Mouse (Mus musculus) megakaryocyte progenitor cell, adult 5-6 weeks (primary cell): Measurements from ENCODE around the gene Ptgis. TPM values are rescaled to one million over a fixed set of nuclear protein-coding genes. Genes with fewer than 3 reads are reported as not detected.
A peak's percentile ranks its signal among the peaks of the same experiment; 100 is the strongest.
"Not testable (repeated sequence)": the region's sequence is repeated elsewhere in the genome, so short reads cannot be mapped to it uniquely, and the experiment has no call there.

Source experiments
- ATAC-seq: replicated peaks from 2 replicates; pipeline ENCODE4 v1.8.0; 2016; ENCODE audit warnings: mild to moderate bottlenecking, moderate TSS enrichment, inconsistent platforms; ENCODE audit not compliant: poor library complexity
- total RNA-seq, 2 experiments: library from RNA; stranded (forward) in 1 of 2; stranded (reverse) in 1 of 2; fragments of 157-497, 149-512 nt in 1 of 2; fragments of 200-1000 nt in 1 of 2; gene quantifications; 2 replicates each; pipeline versions ENCODE4 v1.2.3 to v1.2.4; 2015 to 2017

The Ptgis gene
- total RNA-seq, 2 experiments from 2014 or later = not detected

DNA sequence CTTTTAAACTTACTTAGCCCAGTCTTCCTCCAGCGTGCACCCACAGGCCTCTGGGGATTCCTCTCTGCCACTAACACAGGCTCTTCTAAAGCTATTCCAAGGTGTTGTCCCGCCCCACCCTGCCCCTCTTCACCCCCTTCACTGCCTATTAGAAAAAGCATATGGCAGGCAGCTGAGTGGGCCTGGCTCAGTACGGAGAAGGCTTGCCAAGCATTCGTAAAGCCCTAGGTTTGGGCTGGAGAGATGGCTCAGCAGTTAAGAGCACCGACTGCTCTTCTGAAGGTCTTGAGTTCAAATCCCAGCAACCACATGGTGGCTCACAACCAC, 7.4 kb downstream of the Ptgis start:
- no peak for ATAC-seq

DNA sequence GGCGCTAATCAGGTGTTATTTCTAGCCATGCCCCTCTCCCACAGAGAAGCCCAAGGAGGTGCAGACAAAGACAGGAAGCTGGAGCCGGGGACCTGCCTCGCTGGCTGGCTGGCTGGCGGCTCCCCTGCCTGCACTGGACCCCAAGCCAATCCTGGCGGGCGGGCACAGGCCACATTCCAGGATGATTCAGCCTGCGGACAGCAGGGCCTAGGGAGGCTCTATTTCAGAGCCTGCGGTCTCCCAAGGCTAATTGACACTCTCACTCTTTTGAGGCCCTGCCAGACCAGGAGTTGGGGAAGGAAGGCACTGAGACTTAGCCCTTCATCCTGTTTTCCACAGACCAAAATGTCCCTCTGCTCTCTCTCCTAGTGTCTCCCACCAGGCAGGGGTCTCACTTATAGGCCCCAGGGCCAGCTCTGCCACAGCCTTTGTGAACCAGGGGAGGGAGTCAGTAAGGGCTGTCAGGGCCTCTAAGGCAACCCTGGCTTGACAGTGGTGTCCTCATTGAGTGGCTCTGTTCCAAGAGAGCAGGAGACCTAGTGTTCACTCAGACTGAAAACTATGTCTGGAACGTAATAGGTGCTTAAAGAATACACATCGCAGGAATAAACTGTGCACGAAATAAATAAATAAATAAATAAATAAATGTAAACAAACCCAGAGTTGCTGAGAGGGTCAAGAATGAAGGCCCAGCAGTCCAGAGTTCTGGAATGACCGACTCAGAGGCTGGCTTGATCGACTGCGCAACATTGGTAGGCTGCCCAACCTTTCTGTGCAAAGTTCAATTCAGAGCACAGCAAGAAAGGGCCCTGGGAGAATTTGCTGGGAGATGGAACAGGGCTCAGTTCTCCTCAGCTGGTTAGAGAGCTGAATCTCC, 8.0 kb downstream of the Ptgis start:
- ATAC-seq = no peak

DNA sequence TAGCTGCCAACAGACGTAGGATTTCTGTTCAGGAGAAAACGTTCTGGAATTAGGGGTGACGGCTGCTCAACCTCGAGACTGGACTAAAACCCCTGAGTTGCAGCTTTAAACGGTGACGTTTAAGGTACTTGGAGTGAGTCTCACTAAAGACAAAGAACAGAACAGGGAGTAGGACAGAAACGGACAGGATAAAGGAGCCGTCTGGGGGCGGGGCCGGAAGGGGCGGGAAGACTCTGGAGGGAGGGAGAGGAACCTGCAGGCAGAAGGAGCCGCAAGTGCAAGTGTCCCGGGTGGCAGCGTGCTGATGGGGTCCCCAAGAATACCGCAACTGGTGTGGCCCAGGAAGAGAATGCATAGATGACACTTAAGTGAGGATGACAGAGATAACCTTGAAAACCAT, 9.8 kb downstream of the Ptgis start:
- peak; percentile 52 for ATAC-seq

DNA sequence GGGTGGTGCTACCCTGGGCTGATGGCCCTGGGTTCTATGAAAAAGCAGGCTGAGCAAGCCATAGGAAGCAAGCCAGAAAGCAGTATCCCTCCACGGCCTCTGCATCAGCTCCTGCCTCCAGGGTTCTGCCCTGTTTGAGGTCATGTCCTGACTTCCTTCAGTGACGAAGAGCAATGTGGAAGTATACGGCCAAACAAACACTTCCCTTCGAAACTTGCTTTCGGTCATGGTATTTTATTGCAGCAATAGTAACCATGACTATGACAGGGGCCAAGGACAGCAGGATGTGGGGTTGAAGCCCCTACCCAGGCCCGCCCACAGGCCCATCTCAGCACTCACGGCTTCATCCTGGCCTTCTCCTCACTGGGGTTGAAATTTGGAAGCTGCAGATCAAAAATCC, 15.5 kb downstream of the Ptgis start:
- ATAC-seq = peak; percentile 42; the same call in 1 of the 2 replicates

DNA sequence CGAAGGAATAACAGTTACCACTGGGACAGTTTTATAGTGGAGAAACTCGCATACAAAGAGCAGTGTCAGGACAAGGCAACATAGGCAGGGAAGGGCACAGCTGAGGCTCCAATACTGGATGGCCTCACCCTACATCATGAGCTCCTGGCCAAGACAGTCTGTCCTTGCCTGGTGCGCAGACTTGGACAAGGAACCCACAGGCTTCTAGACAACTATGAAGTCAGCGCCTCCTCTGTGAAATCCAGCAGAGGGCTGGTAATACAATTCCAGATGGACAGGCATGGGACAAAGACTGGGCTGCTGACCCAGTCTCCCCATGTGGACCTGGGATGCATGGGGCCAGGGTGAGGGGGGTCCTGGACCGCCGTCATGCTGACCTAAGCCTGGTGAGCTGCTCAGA, 16.2 kb downstream of the Ptgis start:
- ATAC-seq = no peak

DNA sequence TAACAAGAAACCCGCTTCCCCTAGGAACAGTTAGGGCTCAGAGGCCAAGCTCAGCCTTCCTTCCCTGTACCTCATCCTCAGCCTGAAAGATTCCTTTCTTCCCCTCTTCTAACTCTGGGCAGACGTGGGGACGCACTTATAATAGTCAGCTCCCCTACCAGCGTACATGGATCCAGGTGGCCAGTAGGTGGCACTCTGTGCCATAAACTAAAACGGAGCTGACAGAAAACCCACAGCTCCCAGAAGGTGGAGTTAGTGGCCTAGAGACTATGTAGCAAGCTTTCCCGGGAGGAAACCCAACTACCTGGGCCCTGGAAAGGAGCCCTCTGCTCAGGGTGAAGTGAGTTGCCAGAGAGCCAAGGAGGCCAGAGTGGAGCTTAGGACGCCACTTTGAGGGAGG, 18.3 kb downstream of the Ptgis start:
- ATAC-seq = peak; percentile 75

DNA sequence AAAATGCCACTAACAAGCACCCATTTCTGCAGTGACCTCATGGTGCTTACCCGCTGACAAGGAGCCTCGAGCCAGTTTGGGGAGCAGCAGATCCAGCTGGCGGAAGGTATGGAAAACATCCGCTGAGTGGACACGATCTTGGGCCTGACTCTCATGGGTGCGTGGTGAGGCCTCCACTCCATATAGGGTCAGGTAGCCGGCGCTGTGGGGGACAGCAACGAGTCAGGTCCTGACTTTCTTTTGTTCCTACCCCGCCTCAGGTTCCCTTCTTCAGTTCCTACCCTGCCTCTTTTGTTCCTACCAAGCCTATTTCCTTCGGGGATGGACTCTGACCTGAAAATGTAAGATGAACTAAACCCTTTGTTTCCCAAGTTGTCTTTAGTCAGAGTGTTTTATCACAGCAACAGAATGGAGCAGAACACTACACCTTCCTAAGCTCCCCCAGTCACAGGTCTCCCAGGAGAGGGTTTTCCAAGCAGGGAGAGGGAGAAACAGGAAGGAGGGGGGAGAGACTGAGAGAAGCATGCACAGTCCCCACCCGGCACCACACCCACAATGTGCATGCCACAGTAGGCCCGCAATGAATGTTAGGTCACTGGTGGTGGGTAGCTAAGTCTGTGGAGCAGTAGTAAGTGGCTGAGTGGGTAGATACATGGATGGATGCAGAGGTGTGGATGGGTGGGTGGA, 19.1 kb downstream of the Ptgis start:
- ATAC-seq = no peak

DNA sequence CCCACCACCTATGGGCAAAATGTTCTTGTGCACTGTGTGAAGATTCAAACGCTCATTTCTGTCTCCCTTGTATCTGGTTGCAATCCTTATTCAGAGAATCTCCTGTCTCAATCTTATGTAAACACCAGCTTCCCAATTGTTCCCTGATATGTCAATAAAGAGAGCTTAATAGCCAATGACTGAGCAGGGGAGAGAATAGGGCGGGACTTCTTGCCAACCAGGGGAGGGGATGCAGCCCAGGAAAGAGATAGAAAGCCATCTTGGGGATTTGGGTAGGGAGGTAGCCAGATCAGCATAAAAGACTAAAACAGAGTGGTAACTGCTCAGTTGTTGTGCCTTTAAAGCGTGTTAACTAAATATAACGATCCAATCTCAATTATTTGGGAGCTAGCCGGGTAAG, 19.7 kb downstream of the Ptgis start:
- ATAC-seq = no peak

DNA sequence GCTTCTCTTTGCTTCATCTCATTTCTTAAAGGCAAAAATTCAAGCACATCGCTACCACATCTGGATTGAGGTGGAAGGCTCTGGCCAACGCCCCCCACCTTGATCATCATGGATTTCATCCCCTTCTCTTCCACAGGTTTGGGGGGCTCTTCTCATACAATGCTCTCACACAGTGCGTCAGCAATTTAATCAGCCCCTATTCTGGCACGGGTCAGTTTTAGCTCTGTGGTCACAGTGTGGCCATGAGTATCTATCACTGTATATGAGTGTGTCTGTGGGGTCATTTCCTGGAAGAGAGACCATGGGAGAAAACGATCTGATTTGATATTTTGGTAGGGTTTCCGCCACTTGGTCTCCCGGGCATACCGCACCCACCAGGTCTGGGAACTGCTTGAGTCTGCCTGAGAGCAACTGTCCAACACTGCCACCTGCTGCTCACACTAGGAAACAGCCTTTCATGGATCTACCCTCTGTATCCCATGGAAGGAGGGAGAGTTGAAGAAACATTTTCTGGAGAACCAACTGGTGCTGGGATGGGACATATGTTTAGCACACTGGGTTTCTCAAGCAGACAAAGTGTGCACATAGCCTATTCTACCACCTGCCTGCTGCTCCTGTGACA, 21.1 kb downstream of the Ptgis start:
- peak; percentile 98 for ATAC-seq

DNA sequence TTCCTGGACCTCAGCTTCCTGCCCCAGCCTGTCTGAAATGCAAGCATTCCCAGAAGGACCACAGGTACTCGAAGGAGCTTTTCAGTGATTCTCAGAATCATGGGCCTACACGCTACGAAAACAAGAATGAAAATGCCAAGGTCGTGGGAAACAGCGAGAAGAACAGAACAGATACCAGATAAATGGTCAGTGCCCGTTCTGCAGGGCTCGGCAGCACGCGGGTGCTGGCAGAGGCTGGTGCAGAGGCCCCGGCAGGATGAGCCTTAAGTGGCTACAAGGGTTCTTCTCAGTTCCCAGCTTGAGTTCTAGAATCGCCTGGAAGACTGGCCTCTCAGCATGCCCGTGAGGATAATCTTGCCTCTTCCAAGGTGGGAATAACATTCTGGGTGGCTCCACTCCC, 26.7 kb downstream of the Ptgis start:
- no peak for ATAC-seq

DNA sequence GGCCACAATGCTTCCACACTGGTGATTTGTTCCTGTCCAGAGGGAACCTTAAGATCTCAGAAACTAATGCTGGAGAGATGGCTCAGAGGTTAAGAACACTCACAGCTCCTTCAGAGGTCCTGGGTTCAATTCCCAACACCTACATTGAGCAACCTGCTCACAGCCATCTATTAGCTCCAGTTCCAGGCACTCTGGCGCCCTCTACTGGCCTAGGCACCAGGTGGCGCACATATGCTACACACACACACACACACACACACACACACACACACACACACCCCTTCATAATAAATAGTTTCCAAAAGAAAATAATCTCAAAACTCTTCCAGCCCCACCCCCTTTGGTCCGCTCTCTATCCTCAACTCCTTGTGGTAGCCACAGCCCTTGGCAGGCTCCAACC, 27.3 kb downstream of the Ptgis start:
- no peak for ATAC-seq

DNA sequence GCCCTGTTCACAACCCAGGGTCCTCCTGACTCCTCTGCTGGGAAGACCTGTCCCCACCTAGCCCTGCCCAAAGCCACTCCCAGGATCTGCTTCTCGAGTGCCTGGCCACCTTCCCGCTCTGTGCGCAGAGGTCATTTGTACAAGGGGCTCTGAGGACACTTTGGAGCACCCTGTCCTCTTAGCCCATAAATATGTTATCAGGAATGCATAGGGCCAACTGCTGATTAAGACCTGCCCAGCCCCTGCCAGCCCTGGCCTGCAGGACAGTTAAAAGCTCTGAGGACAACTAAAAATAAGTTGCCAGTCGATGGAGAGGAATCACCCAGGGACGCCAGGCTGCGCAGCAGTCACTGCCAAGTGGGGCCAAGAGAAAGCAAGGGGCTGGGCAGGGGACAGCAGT, 27.9 kb downstream of the Ptgis start:
- no peak for ATAC-seq

DNA sequence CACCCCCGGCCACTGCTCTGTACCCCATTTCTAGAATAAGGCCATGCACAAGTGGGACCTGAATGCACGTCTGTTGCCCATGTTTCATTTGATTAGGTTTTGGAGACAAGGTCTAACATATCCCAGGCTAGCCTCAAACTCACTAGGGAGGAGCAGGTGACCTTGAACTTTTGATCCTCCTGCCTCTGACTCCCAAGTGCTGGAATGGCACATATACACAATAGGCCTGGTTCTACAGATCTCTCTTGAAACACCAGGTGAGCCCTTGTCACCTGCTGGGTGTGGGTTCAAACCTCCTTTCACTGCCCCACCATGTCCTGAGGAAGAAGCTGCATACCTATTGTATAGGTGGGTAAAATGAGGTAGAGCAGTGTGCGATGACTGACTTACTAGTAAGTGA, 28.3 kb downstream of the Ptgis start:
- no peak for ATAC-seq

DNA sequence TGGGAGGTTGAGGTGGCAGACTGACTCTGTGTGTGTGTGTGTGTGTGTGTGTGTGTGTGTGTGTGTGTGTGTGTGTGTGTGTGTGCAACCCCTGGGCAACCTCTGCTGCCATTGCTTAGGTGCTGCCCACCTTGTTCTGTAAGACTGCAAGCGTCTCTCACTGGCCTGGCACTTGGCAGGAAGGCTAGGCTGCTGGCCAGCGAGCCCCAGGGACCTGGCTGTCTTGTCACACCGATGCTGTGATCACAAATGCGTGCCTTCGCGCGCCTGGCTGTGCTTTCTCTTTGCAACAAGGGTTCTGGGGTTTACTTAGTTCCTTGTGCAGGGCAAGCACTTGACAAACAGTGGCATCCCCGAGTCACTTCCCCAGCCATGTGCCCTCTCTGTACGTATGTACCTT, 30.5 kb downstream of the Ptgis start:
- no peak for ATAC-seq

DNA sequence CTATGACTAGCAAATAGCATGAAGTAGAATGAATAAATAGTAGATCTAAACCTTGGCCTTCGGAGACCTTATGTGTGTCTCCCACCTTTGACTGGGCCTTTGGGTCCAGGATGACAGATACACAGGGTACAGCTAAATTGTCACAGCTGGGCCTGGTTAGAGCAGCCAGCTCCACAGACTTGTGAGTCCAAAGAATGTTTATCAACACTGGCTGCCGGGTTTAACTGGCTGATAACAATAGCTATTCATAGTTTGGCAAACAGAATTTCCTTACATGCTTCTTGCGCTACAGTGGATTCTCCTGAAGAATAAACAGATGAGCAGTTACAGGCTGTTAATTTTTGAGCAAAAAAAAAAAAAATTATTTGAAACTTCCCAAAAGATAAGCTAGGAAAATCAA, 31.4 kb downstream of the Ptgis start:
- ATAC-seq = no peak

DNA sequence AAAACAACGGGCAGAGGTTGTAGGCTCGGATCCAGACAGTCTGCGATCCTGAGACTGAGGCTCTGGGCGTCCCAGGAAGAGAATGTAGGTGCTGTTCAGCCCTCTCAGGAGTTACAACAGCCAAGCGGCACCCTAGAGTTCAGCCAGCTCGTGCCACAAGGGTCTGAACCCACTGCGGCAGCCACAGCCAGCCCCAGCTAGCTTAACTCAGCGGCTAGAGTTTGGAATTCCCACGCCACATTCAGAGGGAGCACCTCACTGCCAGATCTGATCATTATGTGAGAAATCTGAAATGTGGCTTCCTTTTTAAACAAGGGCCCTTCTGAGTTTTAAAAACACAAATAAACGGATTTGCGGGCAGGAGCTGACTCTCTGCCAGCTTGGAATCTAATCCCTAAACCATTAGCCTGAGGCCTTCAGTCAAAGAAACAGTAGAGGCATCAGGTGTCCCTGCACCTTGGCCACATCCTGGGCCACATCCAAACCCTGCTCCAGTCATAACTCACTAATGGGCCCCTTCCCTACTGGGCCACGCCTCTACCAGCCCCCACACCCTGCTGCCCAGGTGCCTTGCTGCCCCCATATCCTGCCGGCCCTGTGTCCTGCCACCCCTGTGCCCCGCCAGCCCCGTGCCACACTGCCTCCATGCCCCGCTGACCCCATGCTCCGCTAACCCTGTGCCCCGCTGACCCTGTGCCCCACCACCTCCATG, 34.3 kb downstream of the Ptgis start:
- ATAC-seq = no peak

DNA sequence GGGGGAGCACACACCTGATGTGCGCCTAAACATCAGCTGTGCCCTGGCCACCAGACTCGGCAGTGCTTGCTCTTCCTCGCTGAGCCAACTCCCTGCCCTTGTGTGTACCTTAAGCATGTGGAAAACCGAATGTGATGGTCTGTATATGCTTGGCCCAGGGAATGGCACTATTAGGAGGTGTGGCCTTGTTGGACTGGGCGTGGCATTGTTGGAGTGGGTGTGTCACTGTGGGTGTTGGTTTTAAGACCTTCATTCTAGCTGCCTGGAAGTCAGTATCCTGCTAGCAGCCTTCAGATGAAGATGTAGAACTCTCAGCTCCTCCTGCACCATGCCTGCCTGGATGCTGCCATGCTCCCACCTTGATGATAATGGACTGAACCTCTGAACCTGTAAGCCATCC, 35.7 kb downstream of the Ptgis start:
- not testable (repeated sequence) for ATAC-seq

DNA sequence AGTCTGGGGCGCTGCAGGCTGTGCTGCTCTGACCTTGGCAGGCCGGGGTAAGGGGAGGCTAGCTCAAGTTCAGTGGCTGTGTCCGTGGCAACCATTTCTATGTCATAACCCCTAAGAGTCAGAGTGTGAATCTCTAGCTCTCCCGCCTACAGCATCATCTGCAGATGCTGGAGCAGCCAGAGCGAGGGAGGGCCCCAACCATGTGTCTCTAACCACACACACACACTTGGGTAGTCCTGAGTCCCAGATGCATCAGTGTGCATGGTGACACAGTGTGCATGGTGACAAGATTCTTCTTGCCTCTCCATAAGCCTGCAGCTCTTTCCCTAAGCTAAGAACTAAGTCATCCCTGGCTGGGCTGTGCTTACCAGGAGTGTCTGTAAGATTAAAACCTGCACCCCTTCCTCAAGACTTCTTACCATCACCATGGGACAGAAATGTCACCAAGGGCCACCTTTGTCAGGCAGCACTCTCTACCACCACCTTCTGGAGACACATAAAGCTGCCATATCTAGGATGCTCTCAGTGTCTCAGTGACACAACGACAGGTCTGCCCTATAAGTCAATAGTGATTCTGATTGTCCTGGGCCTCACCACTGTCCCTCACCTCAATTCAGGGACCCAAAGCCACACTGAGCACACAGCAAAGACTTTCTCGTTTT, 36.8 kb downstream of the Ptgis start:
- ATAC-seq = 0 out of 2 replicates have a peak, but pooled peaks have one; percentile 44

DNA sequence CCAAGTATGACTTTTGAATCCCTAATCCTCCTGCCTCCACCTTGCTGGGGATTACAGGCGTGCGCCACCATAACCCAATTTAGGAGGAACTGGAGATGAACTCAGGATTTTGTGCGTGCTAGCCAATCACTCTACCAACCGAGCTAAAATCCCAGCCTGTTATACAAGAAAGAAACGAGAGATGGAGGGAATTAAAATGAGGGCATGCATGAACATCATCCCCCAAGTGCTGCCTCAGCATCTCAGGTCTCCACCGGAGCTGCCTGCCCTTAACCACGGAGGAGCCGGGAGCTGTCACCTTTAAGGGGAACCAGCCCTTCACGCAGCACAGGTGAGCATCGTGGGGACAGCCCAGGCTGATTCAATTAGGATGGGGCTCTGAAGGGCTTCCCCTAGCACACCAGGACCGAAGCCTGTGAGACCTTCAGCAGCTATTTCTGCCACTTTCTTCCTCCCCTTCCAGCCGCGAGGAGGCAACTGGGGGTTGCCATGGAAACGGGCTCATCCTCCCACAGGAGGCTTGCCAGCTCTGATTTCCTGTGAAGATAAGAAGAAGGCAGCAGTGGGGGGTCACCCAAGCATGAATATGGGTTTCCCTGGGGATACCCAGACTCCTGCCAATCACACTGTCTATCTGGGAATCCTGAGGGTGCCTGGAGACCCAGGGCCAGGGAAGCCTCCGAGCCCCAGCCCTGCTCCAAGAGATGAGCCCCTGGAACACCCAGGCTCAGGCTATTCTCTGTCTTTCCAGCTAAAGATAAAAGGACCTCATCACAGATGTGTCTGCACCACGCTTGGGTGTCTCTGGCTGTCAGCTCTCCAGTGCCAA, 38.7 kb downstream of the Ptgis start:
- no peak for ATAC-seq
